Mouse (Mus musculus) 3T3-L1 (cell line): Measurements from ENCODE around the gene Cep295nl.

ENCODE experiments used
- DNase-seq: peaks from one replicate; pipeline ENCODE4 v3.0.0-alpha.2; 2015; ENCODE audit warnings: low read depth, low spot score

The Cep295nl gene

GRCm38 (mm10) chr11:118355205-118355604 is 12.9 kb upstream of the Cep295nl start:
- peak; percentile 86 for DNase-seq

- DNase-seq, result peak; percentile 50
Observed at GRCm38 (mm10) chr11:118354636-118355191, 12.4 kb upstream of the Cep295nl start.

- DNase-seq, result no peak
Observed at GRCm38 (mm10) chr11:118349494-118349893, 7.2 kb upstream of the Cep295nl start.

- peak; percentile 84 for DNase-seq
Observed at GRCm38 (mm10) chr11:118348877-118349276, 6.6 kb upstream of the Cep295nl start.

GRCm38 (mm10) chr11:118348419-118348818 is 6.1 kb upstream of the Cep295nl start:
- DNase-seq, result no peak

GRCm38 (mm10) chr11:118347911-118348310 is 5.6 kb upstream of the Cep295nl start:
- no peak for DNase-seq

- DNase-seq, result no peak
Observed at GRCm38 (mm10) chr11:118347391-118347790, 5.1 kb upstream of the Cep295nl start.

GRCm38 (mm10) chr11:118346395-118347096 is 4.2 kb upstream of the Cep295nl start:
- peak; percentile 76 for DNase-seq

- no peak for DNase-seq
Observed at GRCm38 (mm10) chr11:118345693-118346092, 3.4 kb upstream of the Cep295nl start.

GRCm38 (mm10) chr11:118343629-118344028 is 1.3 kb upstream of the Cep295nl start:
- no peak for DNase-seq

- peak; percentile 73 for DNase-seq
Observed at GRCm38 (mm10) chr11:118337491-118338168, 4.7 kb downstream of the Cep295nl start.

- DNase-seq, result no peak
Observed at GRCm38 (mm10) chr11:118333431-118333830, 8.9 kb downstream of the Cep295nl start.

- DNase-seq, result no peak
Observed at GRCm38 (mm10) chr11:118332376-118332775, 9.9 kb downstream of the Cep295nl start.

GRCm38 (mm10) chr11:118330777-118331176 is 11.5 kb downstream of the Cep295nl start:
- no peak for DNase-seq

GRCm38 (mm10) chr11:118330361-118330760 is 11.9 kb downstream of the Cep295nl start:
- DNase-seq, result no peak

- no peak for DNase-seq
Observed at GRCm38 (mm10) chr11:118328947-118329346, 13.4 kb downstream of the Cep295nl start.

- no peak for DNase-seq
Observed at GRCm38 (mm10) chr11:118328511-118328910, 13.8 kb downstream of the Cep295nl start.

GRCm38 (mm10) chr11:118326991-118327971 is 15.0 kb downstream of the Cep295nl start:
- DNase-seq, result peak; percentile 99

- DNase-seq, result no peak
Observed at GRCm38 (mm10) chr11:118326491-118326890, 15.8 kb downstream of the Cep295nl start.

- peak; percentile 82 for DNase-seq
Observed at GRCm38 (mm10) chr11:118324541-118324940, 17.8 kb downstream of the Cep295nl start.

GRCm38 (mm10) chr11:118323974-118324373 is 18.3 kb downstream of the Cep295nl start:
- DNase-seq, result no peak

GRCm38 (mm10) chr11:118322647-118323046 is 19.7 kb downstream of the Cep295nl start:
- DNase-seq, result no peak
